Mouse (Mus musculus) small intestine, adult 2 months (tissue): ENCODE results near the gene Adgrg3.

Source experiments
- CTCF ChIP-seq: fragments of 200-500 bp; IDR thresholded peaks from 2 replicates; pipeline ENCODE4 v1.5.1; 2012; ENCODE audit warnings: low read depth, mild to moderate bottlenecking, control low read depth, inconsistent platforms, low read length, moderate library complexity, mixed read lengths; ENCODE audit not compliant: insufficient replicate concordance, insufficient read length; ENCODE audit errors: extremely low read depth
- POLR2A ChIP-seq: fragments of 200-500 bp; IDR thresholded peaks from 2 replicates; pipeline ENCODE4 v1.6.1; 2012; ENCODE audit warnings: low read depth, mild to moderate bottlenecking, control low read depth, inconsistent platforms, low read length, moderate library complexity

DNA sequence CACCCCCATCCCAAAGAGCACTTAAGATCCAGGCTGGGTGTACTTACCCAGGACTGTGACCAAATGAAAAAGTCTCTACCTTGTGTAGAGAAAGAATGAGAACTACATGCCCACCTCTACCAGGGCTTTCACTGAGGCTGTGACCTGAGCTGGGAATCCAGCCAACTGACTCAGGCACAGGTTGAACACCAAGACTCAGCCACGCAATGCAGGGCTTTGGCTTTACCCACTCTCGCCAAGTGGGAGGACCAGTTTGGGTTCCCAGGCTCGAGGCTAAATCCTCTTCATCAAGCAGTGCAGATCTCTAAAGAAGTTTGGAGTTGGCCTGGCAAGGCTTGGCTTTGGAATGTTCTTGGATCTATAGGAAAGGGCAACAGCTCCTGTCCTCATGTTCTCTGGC lies 58.0 kb downstream of the Adgrg3 start:
- TF ChIP-seq CTCF, result no peak
- TF ChIP-seq POLR2A, result no peak
